Mouse (Mus musculus) liver, embryonic 11.5 days (tissue): ENCODE data around the gene Ttc23. TPM values are rescaled to one million over a fixed set of nuclear protein-coding genes. Genes with fewer than 3 reads are reported as not detected.

ENCODE experiments used
- ATAC-seq: fragments of 200-750 bp; cut with Nextera tagmentation; replicated peaks from 2 replicates; pipeline ENCODE4 v1.8.0; 2017; ENCODE audit warnings: moderate number of reproducible peaks, mild to moderate bottlenecking, moderate TSS enrichment, moderate library complexity; ENCODE audit not compliant: low FRiP score
- DNase-seq: peaks from one replicate; pipeline ENCODE4 v3.0.0-alpha.2; 2017; ENCODE audit warnings: low spot score
- H3K27ac ChIP-seq: fragments of 300-500 bp; sonication (generic); 2 replicates; pipeline ENCODE4 v1.5.1; 2014; ENCODE audit warnings: mild to moderate bottlenecking, low read depth, low read length, control low read depth
- H3K27me3 ChIP-seq: fragments of 300-500 bp; sonication (generic); replicated peaks from 2 replicates; pipeline ENCODE4 v1.6.1; 2014; ENCODE audit warnings: low read length, mixed read lengths; ENCODE audit not compliant: control insufficient read depth, insufficient read depth
- H3K36me3 ChIP-seq: fragments of 300-500 bp; sonication (generic); 2 replicates; pipeline ENCODE4 v1.6.1; 2014; ENCODE audit warnings: mild to moderate bottlenecking, low read length, moderate library complexity, mixed read lengths; ENCODE audit not compliant: control insufficient read depth, insufficient read depth
- H3K4me1 ChIP-seq: fragments of 300-500 bp; sonication (generic); replicated peaks from 2 replicates; pipeline ENCODE4 v1.6.1; 2014; ENCODE audit warnings: low read length, mixed read lengths; ENCODE audit not compliant: control insufficient read depth, insufficient read depth
- H3K4me2 ChIP-seq: fragments of 300-500 bp; sonication (generic); 2 replicates; pipeline ENCODE4 v1.6.1; 2014; ENCODE audit warnings: mild to moderate bottlenecking, control low read depth, moderate library complexity
- H3K4me3 ChIP-seq: fragments of 300-500 bp; sonication (generic); 2 replicates; pipeline ENCODE4 v1.5.1; 2014; ENCODE audit warnings: low read depth, low read length, control low read depth
- H3K9ac ChIP-seq: fragments of 300-500 bp; sonication (generic); 2 replicates; pipeline ENCODE4 v1.6.1; 2014; ENCODE audit warnings: low read depth, low read length, control low read depth
- H3K9me3 ChIP-seq: fragments of 300-500 bp; sonication (generic); 2 replicates; pipeline ENCODE4 v1.6.1; 2016; ENCODE audit warnings: low read length, inconsistent platforms, mixed read lengths; ENCODE audit not compliant: control insufficient read depth
- WGBS: fragments of 180-500 bp; shearing (Covaris S2); extraction: QIAGEN DNeasy Blood & Tissue Kit; methylation state at CpG from one replicate; pipeline ENCODE4 v1.1.7; 2014; 5-methylcytosine and 5-hydroxymethylcytosine counted together
- polyA plus RNA-seq: library from polyadenylated mRNA; unstranded; fragments of >200 nt; fragmentation: Nextera tagmentation; extraction: Ambion mirVana; gene quantifications from 2 replicates; pipeline ENCODE4 v1.2.1, GENCODE M21; 2014

Gene Ttc23
- polyA plus RNA-seq, 1 experiment from 2014 or later: 12.5 TPM

GRCm38 (mm10) chr7:67678878-67679499 is 31.8 kb downstream of the Ttc23 start:
- H3K27ac ChIP-seq: no peak overlapping the region
- no peak overlapping the region for H3K9ac ChIP-seq
- H3K27me3 ChIP-seq: no peaks in the 10 kb centered on the region
- no peak overlapping the region for H3K4me3 ChIP-seq
- H3K36me3 ChIP-seq: peaks cover 2% of the 10 kb centered on the region; the same call in 1 of the 2 replicates
- no peak for ATAC-seq
- DNase-seq: no peak
- H3K9me3 ChIP-seq: no peaks in the 10 kb centered on the region
- H3K4me2 ChIP-seq: no peak overlapping the region
- WGBS: 88% methylated on average over 16 of the region's 16 CpGs
- no peaks in the 10 kb centered on the region; the same call in 1 of the 2 replicates for H3K4me1 ChIP-seq

- no peaks in the 10 kb centered on the region for H3K4me1 ChIP-seq
- WGBS: 74% methylated on average over 9 of the region's 9 CpGs
- H3K27me3 ChIP-seq: no peaks in the 10 kb centered on the region
- H3K9me3 ChIP-seq: peaks cover 4% of the 10 kb centered on the region; the same call in 1 of the 2 replicates
- ATAC-seq (no peak), DNase-seq (no peak)
- H3K9ac ChIP-seq: no peak overlapping the region
- no peak overlapping the region for H3K4me2 ChIP-seq
- H3K27ac ChIP-seq: no peak overlapping the region
- no peak overlapping the region for H3K4me3 ChIP-seq
- H3K36me3 ChIP-seq: peaks cover 2% of the 10 kb centered on the region; the same call in 1 of the 2 replicates
Measured at GRCm38 (mm10) chr7:67681078-67681477, 33.9 kb downstream of the Ttc23 start.

GRCm38 (mm10) chr7:67683006-67683405 is 35.8 kb downstream of the Ttc23 start:
- Histone ChIP-seq H3K4me3 (no peak overlapping the region), H3K9ac (no peak overlapping the region), H3K4me1 (no peaks in the 10 kb centered on the region), H3K36me3 (peaks cover 2% of the 10 kb centered on the region; the same call in 1 of the 2 replicates), H3K27me3 (no peaks in the 10 kb centered on the region), H3K9me3 (peaks cover 4% of the 10 kb centered on the region; the same call in 1 of the 2 replicates), H3K4me2 (no peak overlapping the region), H3K27ac (no peak overlapping the region)
- no peak for DNase-seq
- 80% methylated on average over 16 of the region's 16 CpGs for WGBS
- ATAC-seq: no peak

- Histone ChIP-seq H3K36me3 (no peaks in the 10 kb centered on the region; the same call in 1 of the 2 replicates), H3K27me3 (no peaks in the 10 kb centered on the region), H3K9ac (no peak overlapping the region), H3K4me3 (no peak overlapping the region), H3K27ac (no peak overlapping the region), H3K4me2 (no peak overlapping the region), H3K4me1 (no peaks in the 10 kb centered on the region), H3K9me3 (peaks cover 4% of the 10 kb centered on the region; the same call in 1 of the 2 replicates)
- 98% methylated on average over 3 of the region's 3 CpGs for WGBS
- ATAC-seq: no peak
- no peak for DNase-seq
Measured at GRCm38 (mm10) chr7:67686545-67686944, 39.3 kb downstream of the Ttc23 start.

- peaks cover 4% of the 10 kb centered on the region; the same call in 1 of the 2 replicates for H3K9me3 ChIP-seq
- no peak overlapping the region for H3K4me3 ChIP-seq
- WGBS: 51% methylated on average over 3 of the region's 3 CpGs
- DNase-seq: no peak
- no peaks in the 10 kb centered on the region for H3K4me1 ChIP-seq
- no peaks in the 10 kb centered on the region for H3K27me3 ChIP-seq
- no peak overlapping the region for H3K4me2 ChIP-seq
- no peak overlapping the region for H3K27ac ChIP-seq
- H3K36me3 ChIP-seq: no peaks in the 10 kb centered on the region; the same call in 1 of the 2 replicates
- no peak overlapping the region for H3K9ac ChIP-seq
- ATAC-seq: no peak
Measured at GRCm38 (mm10) chr7:67688281-67688680, 41.1 kb downstream of the Ttc23 start.

- Histone ChIP-seq H3K27me3 (no peaks in the 10 kb centered on the region), H3K36me3 (no peaks in the 10 kb centered on the region), H3K4me1 (no peaks in the 10 kb centered on the region), H3K9ac (no peak overlapping the region), H3K4me3 (no peak overlapping the region), H3K9me3 (peaks cover 4% of the 10 kb centered on the region; the same call in 1 of the 2 replicates), H3K27ac (no peak overlapping the region), H3K4me2 (no peak overlapping the region)
- WGBS: 72% methylated on average over 7 of the region's 7 CpGs
- DNase-seq (no peak), ATAC-seq (no peak)
Measured at GRCm38 (mm10) chr7:67689793-67690192, 42.6 kb downstream of the Ttc23 start.

- ATAC-seq: no peak
- H3K4me3 ChIP-seq: no peak overlapping the region
- no peaks in the 10 kb centered on the region for H3K36me3 ChIP-seq
- no peak overlapping the region for H3K9ac ChIP-seq
- H3K4me1 ChIP-seq: no peaks in the 10 kb centered on the region
- H3K27me3 ChIP-seq: no peaks in the 10 kb centered on the region
- 63% methylated on average over 6 of the region's 6 CpGs for WGBS
- H3K27ac ChIP-seq: no peak overlapping the region
- no peaks in the 10 kb centered on the region for H3K9me3 ChIP-seq
- no peak overlapping the region for H3K4me2 ChIP-seq
- no peak for DNase-seq
Measured at GRCm38 (mm10) chr7:67691036-67691435, 43.8 kb downstream of the Ttc23 start.

GRCm38 (mm10) chr7:67692141-67692540 is 44.9 kb downstream of the Ttc23 start:
- 41% methylated on average over 3 of the region's 3 CpGs for WGBS
- no peak for ATAC-seq
- no peak overlapping the region for H3K27ac ChIP-seq

More at GRCm38 (mm10) chr7:67692141-67692540, 44.9 kb downstream of the Ttc23 start:
- no peak for DNase-seq
- H3K27me3 ChIP-seq: no peaks in the 10 kb centered on the region
- H3K36me3 ChIP-seq: no peaks in the 10 kb centered on the region
- H3K4me1 ChIP-seq: no peaks in the 10 kb centered on the region
- no peak overlapping the region for H3K9ac ChIP-seq
- no peak overlapping the region for H3K4me2 ChIP-seq
- H3K9me3 ChIP-seq: no peaks in the 10 kb centered on the region
- H3K4me3 ChIP-seq: no peak overlapping the region
